Comparison of ENCODE assay signal across 21 mouse cellular contexts in the genomic region with DNA sequence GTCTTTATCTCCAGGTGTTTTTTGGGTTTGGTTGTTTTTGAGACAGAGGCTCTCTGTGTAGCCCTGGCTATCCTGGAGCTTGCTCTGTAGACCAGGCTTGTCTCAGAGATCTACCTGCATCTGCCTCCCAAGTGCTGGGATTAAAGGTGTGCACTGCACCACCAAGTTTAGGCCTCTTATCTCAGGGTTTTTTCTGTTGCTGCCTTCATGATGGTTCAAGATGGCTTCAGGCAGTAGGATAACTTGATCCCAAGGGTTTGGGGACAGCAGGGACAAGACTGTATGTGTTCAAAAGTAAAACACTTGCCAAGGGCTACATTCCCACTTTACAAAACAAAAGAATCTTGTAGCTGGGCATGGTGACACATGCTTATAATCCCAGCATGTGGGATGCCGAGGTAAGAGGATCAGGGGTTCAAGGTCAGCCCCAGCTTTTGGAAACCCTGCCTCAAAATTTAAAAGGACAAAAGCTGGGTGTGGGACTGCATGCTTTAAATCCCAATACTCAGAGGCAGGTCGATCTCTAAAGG. TPM values are rescaled to one million over a fixed set of nuclear protein-coding genes. Genes with fewer than 3 reads are reported as not detected.
DNase-seq lines count a peak whose midpoint lies in the region; ATAC-seq and TF ChIP-seq lines count a peak whose summit lies in the region.
"Had no signal": no experiment of that assay in that cellular context is flagged by ENCODE, and none has a peak within 500 bp of the region (broad histone marks: within the 10 kb centered on the region; RNA-seq: fewer than 3 reads in every experiment).

No protein-coding gene starts in this region.

- no peak for ATAC-seq in liver, embryonic 12.5 days
- ATAC-seq: hindbrain, embryonic 16.5 days had no signal

- no peak for TF ChIP-seq CTCF in MEL (IDR thresholded peaks at IDR 0.05 in 2 of 3, conservative IDR thresholded peaks at IDR 0.05 in 1 of 3; ENCODE audit: control insufficient read depth in 1 of 3, insufficient read depth in 1 of 3, low read depth in 2 of 3, low read length in 3 of 3, poor library complexity in 1 of 3, severe bottlenecking in 1 of 3)

- no peak overlapping the region for H3K9ac ChIP-seq in MEL (ENCODE audit: control insufficient read depth, low read depth, low read length, poor library complexity, severe bottlenecking)
- H3K9ac ChIP-seq in liver, embryonic 12.5 days, result peak overlapping the region; percentile 39
- H3K9ac ChIP-seq: embryonic facial prominence, embryonic 13.5 days; heart, embryonic 15.5 days; neural tube, embryonic 15.5 days; stomach, embryonic 15.5 days had no signal

- 68% methylated on average over 2 of the region's 2 CpGs for WGBS in heart, embryonic 10.5 days
- 55% methylated on average over 2 of the region's 2 CpGs for WGBS in liver, embryonic 12.5 days (ENCODE audit: insufficient replicate concordance)
- WGBS in midbrain, embryonic 10.5 days, result 66% methylated on average over 2 of the region's 2 CpGs

- peaks cover 33% of the 10 kb centered on the region for H3K36me3 ChIP-seq in heart, embryonic 10.5 days
- no peaks in the 10 kb centered on the region; a peak in 2 of 4 replicates for H3K36me3 ChIP-seq in MEL (ENCODE audit: control insufficient read depth in 1 of 2, insufficient read depth in 2 of 2, low read length in 2 of 2)
- H3K36me3 ChIP-seq in liver, embryonic 12.5 days, result peaks cover 38% of the 10 kb centered on the region
- peaks cover 22% of the 10 kb centered on the region for H3K36me3 ChIP-seq in splenic B cell, adult 2 months (ENCODE audit: control insufficient read depth, insufficient read depth, low read length, poor library complexity, severe bottlenecking)
- peaks cover 30% of the 10 kb centered on the region for H3K36me3 ChIP-seq in midbrain, embryonic 10.5 days
- H3K36me3 ChIP-seq: neural tube, embryonic 15.5 days had no signal

- no peak overlapping the region for H3K4me3 ChIP-seq in heart, embryonic 10.5 days
- H3K4me3 ChIP-seq in MEL (ENCODE audit: control insufficient read depth in 1 of 2, insufficient read depth in 1 of 2, low read depth in 2 of 2, low read length in 2 of 2), result no peak overlapping the region
- no peak overlapping the region for H3K4me3 ChIP-seq in liver, embryonic 12.5 days
- H3K4me3 ChIP-seq in midbrain, embryonic 10.5 days, result no peak overlapping the region
- H3K4me3 ChIP-seq: embryonic facial prominence, embryonic 13.5 days; heart, embryonic 15.5 days; myocyte; neural tube, embryonic 15.5 days; stomach, embryonic 15.5 days had no signal

- intact Hi-C loops in left cerebral cortex, postnatal 10 days (cut with DNase I), result no loop called here

- H3K4me2 ChIP-seq in liver, embryonic 12.5 days, result no peak overlapping the region
- H3K4me2 ChIP-seq: embryonic facial prominence, embryonic 13.5 days; heart, embryonic 15.5 days; neural tube, embryonic 15.5 days; stomach, embryonic 15.5 days had no signal

- H3K27ac ChIP-seq in heart, embryonic 10.5 days, result no peak overlapping the region
- H3K27ac ChIP-seq in MEL (ENCODE audit: control insufficient read depth, low read depth, low read length), result no peak overlapping the region
- peak overlapping the region; percentile 84 for H3K27ac ChIP-seq in liver, embryonic 12.5 days
- H3K27ac ChIP-seq in midbrain, embryonic 10.5 days (replicated peaks), result no peak overlapping the region
- H3K27ac ChIP-seq: embryonic facial prominence, embryonic 13.5 days; heart, embryonic 15.5 days; neural tube, embryonic 15.5 days; stomach, embryonic 15.5 days had no signal

- H3K4me1 ChIP-seq in heart, embryonic 10.5 days, result peaks cover 20% of the 10 kb centered on the region
- H3K4me1 ChIP-seq in MEL (ENCODE audit: control insufficient read depth in 1 of 2, insufficient read depth in 2 of 2, low read length in 2 of 2), result peaks cover 0 to 9% of the 10 kb centered on the region in 2 experiments; a peak in 1 of 4 replicates
- peaks cover 83% of the 10 kb centered on the region for H3K4me1 ChIP-seq in liver, embryonic 12.5 days
- H3K4me1 ChIP-seq in midbrain, embryonic 10.5 days, result 0 out of 2 replicates have a peak, but pooled peaks cover 9% of the 10 kb centered on the region
- H3K4me1 ChIP-seq: heart, embryonic 15.5 days; neural tube, embryonic 15.5 days had no signal

- no peak for TF ChIP-seq RAD21 in MEL (IDR thresholded peaks at IDR 0.05; ENCODE audit: low read depth, low read length)

- H3K27me3 ChIP-seq in heart, embryonic 10.5 days (ENCODE audit: insufficient read depth, poor library complexity, severe bottlenecking), result no peaks in the 10 kb centered on the region
- no peaks in the 10 kb centered on the region for H3K27me3 ChIP-seq in MEL (ENCODE audit: control insufficient read depth in 1 of 2, insufficient read depth in 2 of 2, low read length in 2 of 2)
- H3K27me3 ChIP-seq in liver, embryonic 12.5 days (replicated peaks), result no peaks in the 10 kb centered on the region
- H3K27me3 ChIP-seq in splenic B cell, adult 2 months (ENCODE audit: control insufficient read depth, insufficient read depth, low read length, poor library complexity, severe bottlenecking), result no peaks in the 10 kb centered on the region
- no peaks in the 10 kb centered on the region for H3K27me3 ChIP-seq in midbrain, embryonic 10.5 days (ENCODE audit: low read depth, poor library complexity, severe bottlenecking)
- H3K27me3 ChIP-seq: embryonic facial prominence, embryonic 13.5 days; heart, embryonic 15.5 days; neural tube, embryonic 15.5 days; stomach, embryonic 15.5 days had no signal

- TF ChIP-seq POLR2A in MEL (IDR thresholded peaks at IDR 0.05; ENCODE audit: control insufficient read depth in 1 of 2, insufficient read depth in 1 of 2, low read depth in 1 of 2, low read length in 2 of 2, poor library complexity in 1 of 2), result no peak; a peak in 1 of 4 replicates

- H3K9me3 ChIP-seq in heart, embryonic 10.5 days, result no peaks in the 10 kb centered on the region
- H3K9me3 ChIP-seq in MEL (replicated peaks; ENCODE audit: insufficient read depth, low read length), result no peaks in the 10 kb centered on the region
- H3K9me3 ChIP-seq in liver, embryonic 12.5 days (replicated peaks), result no peaks in the 10 kb centered on the region
- no peaks in the 10 kb centered on the region for H3K9me3 ChIP-seq in midbrain, embryonic 10.5 days (replicated peaks)
- H3K9me3 ChIP-seq: embryonic facial prominence, embryonic 13.5 days; heart, embryonic 15.5 days; neural tube, embryonic 15.5 days; stomach, embryonic 15.5 days had no signal

- TF ChIP-seq EP300 in MEL (IDR thresholded peaks at IDR 0.05; ENCODE audit: low read depth in 1 of 2, low read length in 2 of 2), result no peak

- no peaks in the 10 kb centered on the region for H3K79me2 ChIP-seq in MEL (ENCODE audit: control insufficient read depth, insufficient read depth, low read length, poor library complexity)

- DNase-seq in heart, embryonic 10.5 days (ENCODE audit: low spot score), result peak; percentile 70
- no peak for DNase-seq in heart, adult 9 months (ENCODE audit: low spot score in 2 of 2)
- DNase-seq in MEL (ENCODE audit: low read depth, low spot score), result peak; percentile 52
- DNase-seq in splenic B cell, adult 2 months (ENCODE audit: low read depth, low spot score), result peak; percentile 20
- no peak for DNase-seq in heart, postnatal 4 days
- DNase-seq in midbrain, embryonic 10.5 days (ENCODE audit: low spot score), result no peak
- no peak for DNase-seq in left cerebral cortex, postnatal 10 days (ENCODE audit: extremely low spot score in 1 of 2, low spot score in 2 of 2)
- DNase-seq: cerebellum, adult 9-10 months; kidney, adult 11 months; midbrain, embryonic 14.5 days; right cerebral cortex, postnatal 14 days; thymus, adult 2 months had no signal

RNA-seq across cellular contexts. Expression of a gene that starts 8.8 kb away (rescaled TPM):
- polyA plus RNA-seq in heart, embryonic 10.5 days (2016; fragmentation: Nextera tagmentation; extraction: Ambion mirVana), result 165 and 231 TPM in 2 replicates
- total RNA-seq in MEL (2012; rRNA removed), result 139 and 156 TPM in 2 replicates
- 100 to 1,000 TPM in 1 of 2 experiments, not detected in 1; 724 TPM for polyA plus RNA-seq in MEL (2012; ENCODE audit: insufficient read depth in 1 of 2, insufficient read length in 2 of 2, low read depth in 1 of 2, low replicate concordance in 2 of 2, missing spikeins in 1 of 2)
- polyA plus RNA-seq in liver, embryonic 12.5 days (2016; fragmentation: Nextera tagmentation; extraction: Ambion mirVana), result 814 and 842 TPM in 2 replicates
- total RNA-seq in heart, postnatal 4 days (2021), result 100 to 1,000 TPM; 338 to 355 TPM
- 81.4 and 93.1 TPM in 2 replicates for polyA plus RNA-seq in midbrain, embryonic 10.5 days (2016; fragmentation: Nextera tagmentation; extraction: Ambion mirVana)
- total RNA-seq in left cerebral cortex, postnatal 10 days (2021), result 10 to 100 TPM; 57.7 to 80.5 TPM

RNA-seq across cellular contexts. Expression of a gene that starts 12.9 kb away (rescaled TPM):
- polyA plus RNA-seq in heart, embryonic 10.5 days (2016; fragmentation: Nextera tagmentation; extraction: Ambion mirVana), result 0.22 and 0.35 TPM in 2 replicates
- 2.0 and 2.2 TPM in 2 replicates for total RNA-seq in MEL (2012; rRNA removed)
- polyA plus RNA-seq in MEL (2012; ENCODE audit: insufficient read depth in 1 of 2, insufficient read length in 2 of 2, low read depth in 1 of 2, low replicate concordance in 2 of 2, missing spikeins in 1 of 2), result 1 to 10 TPM in 1 of 2 experiments, not detected in 1; 3.6 TPM
- 2.5 TPM in 2 replicates for polyA plus RNA-seq in liver, embryonic 12.5 days (2016; fragmentation: Nextera tagmentation; extraction: Ambion mirVana)
- not detected for total RNA-seq in heart, postnatal 4 days (2021)
- 0.42 and 0.81 TPM in 2 replicates for polyA plus RNA-seq in midbrain, embryonic 10.5 days (2016; fragmentation: Nextera tagmentation; extraction: Ambion mirVana)
- under 1 TPM; 0.47 to 0.54 TPM for total RNA-seq in left cerebral cortex, postnatal 10 days (2021)
- total RNA-seq: granulocyte monocyte progenitor cell, adult 5-6 weeks had no signal

RNA-seq across cellular contexts. Expression of a gene that starts 29.1 kb away (rescaled TPM):
- polyA plus RNA-seq in heart, embryonic 10.5 days (2016; fragmentation: Nextera tagmentation; extraction: Ambion mirVana), result 0.05 and 0.14 TPM in 2 replicates
- total RNA-seq in MEL (2012; rRNA removed), result 0.10 TPM in 1 of 2 replicates, not detected in the other
- polyA plus RNA-seq in MEL (2012; ENCODE audit: insufficient read depth in 1 of 2, insufficient read length in 2 of 2, low read depth in 1 of 2, low replicate concordance in 2 of 2, missing spikeins in 1 of 2), result not detected
- 0.10 TPM in 1 of 2 replicates, not detected in the other for polyA plus RNA-seq in liver, embryonic 12.5 days (2016; fragmentation: Nextera tagmentation; extraction: Ambion mirVana)
- 10 to 100 TPM; 15.2 to 16.5 TPM for total RNA-seq in heart, postnatal 4 days (2021)
- polyA plus RNA-seq in midbrain, embryonic 10.5 days (2016; fragmentation: Nextera tagmentation; extraction: Ambion mirVana), result not detected in 2 replicates
- under 1 TPM; 0.69 to 0.79 TPM for total RNA-seq in left cerebral cortex, postnatal 10 days (2021)
- total RNA-seq: granulocyte monocyte progenitor cell, adult 5-6 weeks; hematopoietic stem cell, adult 5-6 weeks had no signal
- polyA plus RNA-seq: embryonic facial prominence, embryonic 13.5 days; midbrain, embryonic 14.5 days; neural tube, embryonic 15.5 days had no signal

RNA-seq across cellular contexts. Expression of a gene that starts 35.0 kb away (rescaled TPM):
- polyA plus RNA-seq in heart, embryonic 10.5 days (2016; fragmentation: Nextera tagmentation; extraction: Ambion mirVana), result 26.4 and 31.3 TPM in 2 replicates
- 6.1 and 8.1 TPM in 2 replicates for total RNA-seq in MEL (2012; rRNA removed)
- 10 to 100 TPM in 1 of 2 experiments, not detected in 1; 13.8 TPM for polyA plus RNA-seq in MEL (2012; ENCODE audit: insufficient read depth in 1 of 2, insufficient read length in 2 of 2, low read depth in 1 of 2, low replicate concordance in 2 of 2, missing spikeins in 1 of 2)
- polyA plus RNA-seq in liver, embryonic 12.5 days (2016; fragmentation: Nextera tagmentation; extraction: Ambion mirVana), result 15.1 and 18.1 TPM in 2 replicates
- 10 to 100 TPM in 1 of 2 experiments, 1 to 10 TPM in 1; 9.7 to 10.6 TPM for total RNA-seq in heart, postnatal 4 days (2021)
- 22.0 and 22.8 TPM in 2 replicates for polyA plus RNA-seq in midbrain, embryonic 10.5 days (2016; fragmentation: Nextera tagmentation; extraction: Ambion mirVana)
- total RNA-seq in left cerebral cortex, postnatal 10 days (2021), result 1 to 10 TPM; 7.8 to 9.0 TPM

Comparison
In these comparisons a context has a peak if more than half of its experiments do, and no peak if none do; other contexts are left out.
1. DNase-seq: peak in heart, embryonic 10.5 days (single experiment), MEL (single experiment) and splenic B cell, adult 2 months (single experiment); none in heart, adult 9 months (0 of 2), heart, postnatal 4 days (single experiment), midbrain, embryonic 10.5 days (single experiment) and left cerebral cortex, postnatal 10 days (0 of 2).